Mouse (Mus musculus): Measurements from ENCODE around the gene Fbxl8. TPM values are rescaled to one million over a fixed set of nuclear protein-coding genes. Genes with fewer than 3 reads are reported as not detected.
"Not testable (repeated sequence)": the region's sequence is repeated elsewhere in the genome, so short reads cannot be mapped to it uniquely, and the experiment has no call there.

Gene Fbxl8
- total and polyA plus RNA-seq, 2 experiments from 2014 or later = 0.85 to 1.4 TPM

- no peak for DNase-seq
- Histone ChIP-seq H3K4me1 (ENCODE audit: insufficient read depth) (no peaks in the 10 kb centered on the region), H3K27me3 (ENCODE audit: insufficient read depth, low read length) (no peaks in the 10 kb centered on the region), H3K36me3 (ENCODE audit: insufficient read depth) (peaks cover 10% of the 10 kb centered on the region; the same call in 1 of the 2 replicates), H3K9me3 (ENCODE audit: low read length) (no peaks in the 10 kb centered on the region), H3K4me2 (ENCODE audit: low read depth) (no peak overlapping the region), H3K27ac (ENCODE audit: low read depth, low read length) (no peak overlapping the region), H3K9ac (no peak overlapping the region), H3K4me3 (ENCODE audit: low read depth, low read length) (no peak overlapping the region)
- 85% methylated on average over 12 of the region's 12 CpGs for WGBS
- no peak for TF ChIP-seq CTCF (IDR thresholded peaks at IDR 0.05; ENCODE audit: low read depth)
- no peak for ATAC-seq
Observed at GRCm38 (mm10) chr8:105231503-105232320, 32.7 kb upstream of the Fbxl8 start.

- not testable (repeated sequence) for H3K4me3 ChIP-seq (ENCODE audit: low read depth, low read length); H3K4me1 ChIP-seq (ENCODE audit: insufficient read depth); H3K27me3 ChIP-seq (ENCODE audit: insufficient read depth, low read length); ATAC-seq; DNase-seq; H3K27ac ChIP-seq (ENCODE audit: low read depth, low read length); H3K9me3 ChIP-seq (ENCODE audit: low read length); H3K4me2 ChIP-seq (ENCODE audit: low read depth); H3K9ac ChIP-seq
- 95% methylated on average over 4 of the region's 4 CpGs for WGBS
- H3K36me3 ChIP-seq (ENCODE audit: insufficient read depth) = peaks cover 12% of the 10 kb centered on the region; the same call in 1 of the 2 replicates
Observed at GRCm38 (mm10) chr8:105232321-105232693, 32.1 kb upstream of the Fbxl8 start.

- H3K36me3 ChIP-seq (ENCODE audit: insufficient read depth) = peaks cover 12% of the 10 kb centered on the region; the same call in 1 of the 2 replicates
- no peak overlapping the region for H3K9ac ChIP-seq
- H3K4me3 ChIP-seq (ENCODE audit: low read depth, low read length) = no peak overlapping the region
- H3K27me3 ChIP-seq (ENCODE audit: insufficient read depth, low read length) = no peaks in the 10 kb centered on the region
- 72% methylated on average over 1 of the region's 1 CpGs for WGBS
- no peak overlapping the region for H3K27ac ChIP-seq (ENCODE audit: low read depth, low read length)
- H3K9me3 ChIP-seq (ENCODE audit: low read length) = no peaks in the 10 kb centered on the region
- no peak for ATAC-seq
- H3K4me1 ChIP-seq (ENCODE audit: insufficient read depth) = no peaks in the 10 kb centered on the region
- TF ChIP-seq CTCF (IDR thresholded peaks at IDR 0.05; ENCODE audit: low read depth) = no peak
- no peak for DNase-seq
- H3K4me2 ChIP-seq (ENCODE audit: low read depth) = no peak overlapping the region
Observed at GRCm38 (mm10) chr8:105233126-105233935, 31.1 kb upstream of the Fbxl8 start.

- Histone ChIP-seq H3K36me3 (ENCODE audit: insufficient read depth) (peaks cover 19% of the 10 kb centered on the region), H3K27me3 (ENCODE audit: insufficient read depth, low read length) (no peaks in the 10 kb centered on the region), H3K4me1 (ENCODE audit: insufficient read depth) (no peaks in the 10 kb centered on the region), H3K9ac (no peak overlapping the region), H3K9me3 (ENCODE audit: low read length) (no peaks in the 10 kb centered on the region), H3K27ac (ENCODE audit: low read depth, low read length) (no peak overlapping the region), H3K4me3 (ENCODE audit: low read depth, low read length) (no peak overlapping the region), H3K4me2 (ENCODE audit: low read depth) (no peak overlapping the region)
- DNase-seq (no peak), ATAC-seq (no peak)
- TF ChIP-seq CTCF (IDR thresholded peaks at IDR 0.05; ENCODE audit: low read depth) = no peak
- WGBS = 84% methylated on average over 1 of the region's 1 CpGs
Observed at GRCm38 (mm10) chr8:105235206-105235605, 29.2 kb upstream of the Fbxl8 start.

- WGBS = 92% methylated on average over 14 of the region's 14 CpGs
- DNase-seq (no peak), ATAC-seq (no peak)
- Histone ChIP-seq H3K4me2 (ENCODE audit: low read depth) (no peak overlapping the region), H3K27ac (ENCODE audit: low read depth, low read length) (no peak overlapping the region), H3K9ac (no peak overlapping the region), H3K27me3 (ENCODE audit: insufficient read depth, low read length) (no peaks in the 10 kb centered on the region), H3K36me3 (ENCODE audit: insufficient read depth) (peaks cover 38% of the 10 kb centered on the region), H3K9me3 (ENCODE audit: low read length) (no peaks in the 10 kb centered on the region), H3K4me1 (ENCODE audit: insufficient read depth) (no peaks in the 10 kb centered on the region), H3K4me3 (ENCODE audit: low read depth, low read length) (no peak overlapping the region)
- TF ChIP-seq CTCF (IDR thresholded peaks at IDR 0.05; ENCODE audit: low read depth) = no peak
Observed at GRCm38 (mm10) chr8:105237442-105238142, 26.9 kb upstream of the Fbxl8 start.

- H3K27ac ChIP-seq (ENCODE audit: low read depth, low read length) = no peak overlapping the region
- H3K9me3 ChIP-seq (ENCODE audit: low read length) = no peaks in the 10 kb centered on the region
- 98% methylated on average over 7 of the region's 7 CpGs for WGBS
- DNase-seq = no peak
- no peak overlapping the region for H3K4me2 ChIP-seq (ENCODE audit: low read depth)
- no peak for TF ChIP-seq CTCF (IDR thresholded peaks at IDR 0.05; ENCODE audit: low read depth)
- no peaks in the 10 kb centered on the region for H3K4me1 ChIP-seq (ENCODE audit: insufficient read depth)
- H3K36me3 ChIP-seq (ENCODE audit: insufficient read depth) = peaks cover 35% of the 10 kb centered on the region
- H3K27me3 ChIP-seq (ENCODE audit: insufficient read depth, low read length) = no peaks in the 10 kb centered on the region
- no peak overlapping the region for H3K9ac ChIP-seq
- H3K4me3 ChIP-seq (ENCODE audit: low read depth, low read length) = no peak overlapping the region
- no peak for ATAC-seq
Observed at GRCm38 (mm10) chr8:105241016-105241415, 23.4 kb upstream of the Fbxl8 start.
